Mouse (Mus musculus): ENCODE results near the gene Fyb2. TPM values are rescaled to one million over a fixed set of nuclear protein-coding genes. Genes with fewer than 3 reads are reported as not detected.
"Not testable (repeated sequence)": the region's sequence is repeated elsewhere in the genome, so short reads cannot be mapped to it uniquely, and the experiment has no call there.

Gene Fyb2
- total RNA-seq, 4 experiments from 2014 or later: 0.80 to 1.8 (median 1.0) TPM

DNA sequence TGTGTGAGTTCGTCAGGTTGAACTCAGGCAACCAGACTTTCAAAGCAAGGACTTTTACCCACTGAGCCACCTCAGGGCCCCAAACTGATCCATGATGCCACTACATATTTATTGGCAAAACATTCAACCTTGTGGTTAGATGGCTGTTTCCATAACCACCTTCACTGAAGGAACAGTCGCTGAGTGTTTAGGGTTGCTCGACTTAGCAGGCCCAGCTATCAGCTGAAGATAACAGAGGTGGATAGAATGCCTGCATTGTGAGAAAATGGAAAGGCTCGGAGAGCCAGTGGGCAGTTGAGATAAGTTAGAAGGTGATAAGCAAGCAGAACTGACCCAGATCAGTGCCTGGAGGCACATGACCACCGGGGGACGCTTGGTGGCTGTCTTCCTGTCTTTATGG, 26.3 kb downstream of the Fyb2 start:
- DNase-seq (ENCODE audit: low spot score in 2 of 2): no peak

DNA sequence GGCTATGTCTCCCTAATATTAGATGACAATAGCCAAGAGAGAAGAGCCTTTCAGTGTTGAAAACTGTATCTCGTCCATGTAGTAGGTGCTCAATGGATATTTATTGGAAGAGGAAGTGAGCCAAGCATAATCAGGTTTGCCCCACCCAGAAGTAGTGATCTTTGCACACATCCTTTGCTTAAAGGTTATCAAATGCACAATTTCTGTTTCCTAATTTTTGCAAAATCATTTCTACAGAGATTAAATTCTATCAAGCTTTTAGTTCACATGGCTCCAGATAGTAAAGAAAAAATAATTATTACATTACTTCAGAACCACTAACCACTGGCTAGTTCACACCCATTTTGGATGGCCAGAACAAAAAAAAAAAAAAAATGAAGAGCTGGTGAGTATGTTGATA, 28.6 kb downstream of the Fyb2 start:
- no peak for DNase-seq (ENCODE audit: low spot score in 2 of 2)

DNA sequence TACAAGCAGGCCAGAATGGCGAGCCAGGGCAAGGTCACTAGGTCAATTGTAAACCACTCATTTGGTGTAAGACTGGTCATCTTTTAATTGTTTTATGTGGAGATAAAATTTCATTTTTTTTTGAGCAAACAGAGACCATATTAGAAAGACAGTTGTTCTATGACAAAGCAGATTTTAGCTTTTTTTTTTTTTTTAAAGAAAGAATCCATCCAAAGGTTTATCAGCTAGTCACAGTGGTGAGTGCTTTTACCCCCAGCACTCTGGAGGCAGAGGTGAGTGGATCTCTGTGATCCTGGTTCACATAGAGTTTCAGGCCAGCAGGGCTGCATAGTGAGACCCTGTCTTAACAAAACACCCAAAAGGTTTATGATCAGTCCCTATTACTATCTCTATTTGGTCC, 31.2 kb downstream of the Fyb2 start:
- no peak for DNase-seq (ENCODE audit: low spot score in 2 of 2)

DNA sequence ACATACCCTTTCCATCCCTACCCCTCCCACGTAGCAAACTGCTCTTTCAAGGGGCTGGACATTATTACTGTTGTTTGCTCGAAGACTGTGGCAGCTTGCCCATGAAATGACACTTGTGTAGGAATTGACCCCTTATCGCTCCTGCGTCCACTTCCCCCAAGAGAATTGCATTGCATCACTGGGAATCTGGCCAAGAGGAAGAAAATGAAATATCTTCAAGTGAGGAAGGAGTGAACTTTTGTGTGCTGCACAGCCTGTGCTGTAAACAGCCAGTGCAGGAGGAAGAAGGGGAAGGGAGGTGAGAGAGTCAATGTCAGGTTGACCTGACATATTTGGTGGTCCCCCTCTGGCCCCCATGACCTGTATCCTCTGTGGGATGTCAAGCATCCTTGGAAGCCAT, 35.6 kb downstream of the Fyb2 start:
- no peak for DNase-seq (ENCODE audit: low spot score in 2 of 2)

DNA sequence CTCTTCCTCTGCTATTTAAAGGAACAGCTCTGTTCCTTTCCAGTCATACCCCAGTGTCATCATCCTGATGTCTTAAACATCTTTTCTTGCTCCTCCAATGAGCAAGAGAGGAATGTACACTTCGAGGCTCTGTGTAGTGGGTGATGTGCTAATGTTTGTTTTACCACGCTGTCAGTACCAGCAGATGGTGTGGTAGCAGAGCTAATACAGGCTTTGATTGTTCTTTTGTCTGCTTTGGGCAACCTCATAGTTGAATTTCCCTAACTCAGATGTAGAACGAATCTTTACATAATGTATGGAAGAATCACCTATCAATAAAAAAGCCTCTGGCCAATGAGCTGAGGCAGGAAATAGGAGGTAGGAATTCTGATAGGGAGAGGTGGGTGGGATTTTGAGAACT, 36.0 kb downstream of the Fyb2 start:
- DNase-seq (ENCODE audit: low spot score in 2 of 2): peak in 1 of 2 experiments; percentile 17

DNA sequence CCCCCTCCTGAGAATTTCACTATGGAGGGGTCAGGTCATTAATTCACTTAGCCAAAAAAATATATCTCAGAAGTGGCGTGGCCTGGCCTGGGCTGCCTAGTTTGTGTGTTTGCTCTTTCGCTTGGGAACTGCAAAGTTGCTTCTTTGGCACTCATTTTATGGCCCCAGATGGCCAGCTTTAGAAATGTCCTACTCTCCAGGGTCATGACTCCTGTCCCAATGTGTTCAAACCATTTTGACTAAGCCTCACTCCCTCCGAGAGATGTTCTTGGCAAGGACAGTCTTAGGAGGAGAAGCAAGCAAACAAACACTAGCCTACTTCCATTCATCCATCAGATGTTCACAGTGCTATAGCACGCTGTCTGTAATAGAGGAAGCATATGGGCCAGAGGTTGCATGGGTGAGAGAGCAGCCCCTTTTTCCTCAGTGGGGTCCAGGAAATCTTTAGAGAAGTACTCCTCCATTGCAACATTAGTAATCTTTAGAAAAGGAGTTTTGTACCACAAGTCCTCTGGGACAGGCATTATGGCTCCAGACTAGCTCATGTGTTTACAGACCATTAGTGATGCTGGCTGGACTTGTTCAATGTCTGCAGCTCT, 38.1 kb downstream of the Fyb2 start:
- DNase-seq (ENCODE audit: low spot score in 2 of 2): no peak

DNA sequence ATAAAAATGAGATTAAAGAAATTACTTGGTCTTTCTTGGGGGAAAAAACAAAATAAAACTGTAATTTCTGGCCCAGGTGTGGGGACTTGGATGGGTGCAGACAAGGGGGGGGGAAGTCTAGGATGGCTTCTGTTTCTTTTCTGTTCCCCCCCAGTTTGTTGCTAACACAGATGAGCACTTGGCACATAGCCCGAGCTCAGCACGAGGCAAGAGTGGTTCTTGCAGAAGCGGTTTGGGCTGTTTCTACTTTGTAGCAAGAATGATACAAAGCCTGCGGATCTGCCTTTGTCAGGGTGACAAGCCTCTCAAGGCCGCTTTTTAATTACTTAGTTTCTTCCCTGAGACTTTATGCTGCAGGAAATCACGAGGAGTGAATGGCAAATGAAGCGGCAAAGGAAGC, 43.4 kb downstream of the Fyb2 start:
- DNase-seq (ENCODE audit: low spot score in 2 of 2): no peak

DNA sequence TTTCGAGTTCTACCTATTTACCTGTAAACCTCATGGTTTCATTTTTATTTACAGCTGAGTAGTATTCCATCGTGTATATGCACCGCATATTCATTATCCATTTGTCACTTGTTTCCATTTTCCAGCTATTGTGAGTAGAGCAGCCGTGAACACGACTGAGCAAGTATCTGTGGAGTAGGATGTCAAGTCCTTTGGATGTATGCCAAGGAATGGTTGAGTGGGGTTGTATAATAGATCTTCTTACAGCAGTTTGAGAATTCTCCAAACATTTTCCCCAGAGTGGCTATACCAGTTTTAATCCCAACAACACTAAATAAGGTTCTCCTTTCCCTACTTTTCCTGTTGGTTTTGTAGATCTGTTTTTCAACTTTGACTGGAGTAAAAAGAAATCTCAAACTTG, 48.2 kb downstream of the Fyb2 start:
- no peak for DNase-seq (ENCODE audit: low spot score in 2 of 2)

DNA sequence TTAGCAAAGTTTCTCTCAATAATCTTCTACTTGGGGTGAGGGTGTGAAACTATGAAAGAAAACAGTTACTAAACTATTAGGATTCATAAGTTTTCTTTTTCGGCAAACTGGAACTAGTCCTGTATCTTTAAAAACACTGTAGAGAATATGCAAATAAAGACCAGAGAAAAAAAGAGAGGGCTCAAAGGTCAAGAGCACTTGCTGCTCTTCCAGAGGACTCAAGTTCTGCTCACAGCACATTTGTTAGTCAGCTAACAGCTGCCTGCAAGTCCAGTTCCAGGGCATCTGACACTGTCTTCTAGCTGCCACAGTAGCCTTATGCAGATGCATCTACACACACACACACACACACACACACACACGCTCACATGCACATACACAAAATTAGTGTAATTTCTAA, 59.4 kb downstream of the Fyb2 start:
- DNase-seq (ENCODE audit: low spot score in 2 of 2): no peak

DNA sequence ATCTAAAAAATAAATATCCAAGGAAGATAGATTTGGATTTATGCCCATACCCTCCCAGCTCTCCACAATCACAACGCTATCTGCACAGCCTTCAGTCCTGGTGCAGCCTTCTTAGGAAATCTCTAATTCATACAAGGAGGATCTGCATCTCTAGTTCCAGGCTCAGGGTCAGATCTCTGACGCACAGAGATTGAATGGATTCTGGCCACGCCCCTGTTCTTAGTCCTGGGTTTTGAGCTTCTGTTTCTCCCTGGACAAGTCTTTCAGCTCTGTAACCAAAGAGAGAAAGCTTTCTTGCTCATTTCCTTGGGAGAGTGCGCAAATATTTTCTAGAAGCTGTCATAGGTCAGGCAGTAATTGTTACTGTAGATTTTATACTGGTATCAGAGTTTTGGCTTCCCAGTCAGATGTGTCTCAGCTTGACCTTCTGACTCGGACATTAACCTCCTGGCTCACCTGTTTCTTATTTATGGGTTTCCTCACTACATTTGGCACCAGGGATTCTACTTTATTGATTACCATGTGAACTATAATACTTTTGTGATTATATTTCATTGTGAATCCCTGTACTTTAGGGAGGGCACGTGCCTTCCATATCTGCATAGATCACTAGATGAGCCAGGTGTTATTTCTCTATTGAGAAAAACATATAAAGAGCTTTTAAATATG, 62.0 kb downstream of the Fyb2 start:
- DNase-seq (ENCODE audit: low spot score in 2 of 2): no peak

DNA sequence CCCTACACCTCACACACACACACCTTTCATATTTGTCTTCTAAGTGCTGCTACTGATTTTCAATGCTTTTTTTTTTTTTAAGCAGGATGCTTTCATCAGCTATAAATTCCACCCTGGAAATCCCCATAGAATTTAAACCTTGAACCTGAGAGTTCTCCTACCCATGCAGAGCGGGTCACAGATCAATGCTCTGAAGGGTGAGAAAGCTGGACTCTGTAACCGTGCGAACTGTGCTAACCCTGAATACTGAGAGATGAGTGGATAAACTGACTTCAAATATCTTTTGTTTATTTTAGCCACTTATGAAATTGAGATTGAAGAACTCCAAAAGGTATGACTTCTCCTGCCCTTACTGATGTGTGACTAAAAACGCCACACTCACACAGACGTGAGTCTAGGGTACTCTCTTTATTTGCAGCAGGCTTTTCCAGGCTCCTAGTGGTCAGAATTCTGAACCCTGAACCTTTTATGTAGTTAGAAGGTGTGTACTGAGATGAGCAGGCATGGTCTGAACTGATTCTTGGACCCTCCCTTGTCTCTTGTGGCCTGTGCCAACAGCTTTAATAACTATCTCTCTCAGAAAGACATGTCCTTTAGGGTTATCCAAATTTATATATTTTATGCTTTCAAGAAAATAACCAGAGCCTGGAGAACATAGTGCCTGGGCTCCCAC, 72.8 kb downstream of the Fyb2 start:
- DNase-seq (ENCODE audit: low spot score in 2 of 2): no peak

DNA sequence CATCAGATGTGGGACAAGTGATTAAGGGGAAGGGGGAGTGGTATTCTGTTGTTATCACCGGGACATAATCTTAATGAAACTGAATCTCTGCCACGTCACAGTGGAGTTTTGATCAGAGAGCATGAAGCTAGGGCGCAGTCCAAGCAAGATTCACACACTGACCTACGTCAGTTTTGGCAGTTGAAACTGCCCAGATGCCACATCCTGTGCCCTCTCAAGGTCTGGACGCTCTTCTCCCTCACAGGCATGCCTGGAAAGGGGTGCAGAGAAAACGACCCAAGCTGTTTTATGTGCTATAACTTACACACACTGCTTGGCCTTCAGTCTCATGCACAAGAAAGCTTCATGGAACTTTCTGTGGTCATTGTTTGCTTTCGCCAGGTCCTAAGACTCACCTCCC, 74.4 kb downstream of the Fyb2 start:
- DNase-seq (ENCODE audit: low spot score in 2 of 2): no peak

DNA sequence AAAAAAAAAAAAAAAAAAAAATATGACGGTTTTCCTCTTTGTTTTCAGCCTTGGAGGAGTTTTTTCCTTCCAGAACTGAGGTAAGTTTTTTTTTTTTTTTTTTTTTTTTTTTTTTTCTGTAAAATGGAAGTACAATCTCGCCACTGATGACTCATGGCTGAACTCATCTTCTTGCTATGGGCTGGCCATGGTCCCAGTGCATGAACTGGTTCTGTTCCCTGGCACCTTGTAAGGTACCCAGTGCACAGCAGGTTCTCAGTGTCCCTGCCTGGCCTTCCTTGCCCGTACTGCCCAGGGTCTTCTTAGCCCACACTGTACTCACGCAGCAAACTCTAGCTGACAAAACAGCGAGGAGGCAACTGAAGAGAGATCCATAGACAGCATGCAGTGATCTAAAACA, 74.8 kb downstream of the Fyb2 start:
- no peak for DNase-seq (ENCODE audit: low spot score in 2 of 2)

DNA sequence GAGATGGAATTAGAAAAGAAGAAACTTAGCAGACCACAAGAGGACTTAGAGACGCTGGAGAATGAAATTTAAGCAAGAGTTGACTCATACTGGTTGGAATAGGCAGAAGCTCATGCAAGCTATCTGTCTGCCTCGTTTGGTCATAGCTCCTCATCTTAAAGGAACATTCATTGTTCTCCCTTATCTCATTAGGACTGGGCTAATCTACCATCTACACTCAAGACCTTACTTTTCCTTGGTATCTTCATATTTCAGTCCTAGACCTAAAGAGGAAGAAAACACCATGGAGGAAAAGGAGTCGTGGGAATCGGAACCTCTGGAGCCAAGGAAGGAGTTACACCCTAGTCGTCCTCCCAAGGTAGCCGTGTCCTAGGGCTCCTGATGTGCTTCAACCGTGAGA, 75.5 kb downstream of the Fyb2 start:
- no peak for DNase-seq (ENCODE audit: low spot score in 2 of 2)

DNA sequence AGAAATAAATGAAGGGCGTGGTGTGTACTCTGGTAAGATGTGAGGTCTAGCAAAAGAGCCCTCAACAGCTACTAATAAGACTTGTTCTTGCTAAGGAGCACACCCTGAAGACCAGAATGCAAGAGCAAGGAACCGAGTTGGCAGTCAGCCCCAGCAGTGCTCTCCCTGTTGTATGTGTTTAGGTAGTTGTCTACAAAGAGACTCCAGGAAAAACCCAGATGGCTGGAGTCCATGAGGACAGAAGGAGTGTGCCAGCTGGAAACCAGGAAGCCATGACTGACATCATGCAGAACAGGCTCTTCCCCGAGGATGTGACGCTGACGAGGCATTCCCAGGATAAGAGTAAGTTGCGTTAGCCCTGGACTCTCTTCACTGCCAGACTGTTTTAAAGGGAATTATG, 76.8 kb downstream of the Fyb2 start:
- peak in 1 of 2 experiments; percentile 39 for DNase-seq (ENCODE audit: low spot score in 2 of 2)

DNA sequence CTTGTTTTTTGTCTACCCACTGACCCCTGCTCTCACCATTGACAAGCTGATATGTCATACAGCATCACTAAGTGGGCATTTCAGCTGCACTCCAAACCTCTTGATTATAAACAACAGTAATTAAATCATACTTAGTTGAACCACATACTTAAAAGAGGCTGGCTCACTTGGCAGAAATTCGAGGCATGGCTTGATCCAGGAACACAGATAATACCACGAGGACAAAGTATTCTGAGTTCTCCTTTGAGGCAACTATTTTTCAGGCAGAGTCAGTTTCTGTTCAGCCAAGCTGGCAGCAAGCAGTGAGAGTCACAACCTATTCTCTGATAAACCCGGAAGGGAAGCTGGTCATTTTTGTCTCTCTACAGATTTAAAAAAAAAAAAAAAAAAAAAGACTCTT, 77.4 kb downstream of the Fyb2 start:
- no peak for DNase-seq (ENCODE audit: low spot score in 2 of 2)

DNA sequence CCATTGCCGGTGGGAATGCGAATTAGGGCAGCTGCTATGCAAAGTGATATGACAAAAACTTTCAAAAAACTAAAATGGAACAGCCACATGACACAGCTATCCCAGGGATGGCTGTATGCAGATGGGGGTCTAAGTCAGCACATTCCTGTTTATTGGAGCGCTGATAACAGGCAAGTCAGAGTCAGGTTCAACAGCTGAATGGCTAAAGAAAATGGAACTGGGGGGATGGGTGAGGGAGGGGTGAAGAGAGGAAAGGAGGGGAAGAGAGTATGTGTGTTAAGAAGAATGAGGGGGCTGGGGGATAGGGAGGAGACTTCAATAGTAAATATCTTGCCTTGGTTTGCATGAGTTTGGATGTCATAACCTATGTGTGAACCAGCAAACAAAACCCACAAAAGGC, 79.0 kb downstream of the Fyb2 start:
- no peak for DNase-seq (ENCODE audit: low spot score in 2 of 2)

DNA sequence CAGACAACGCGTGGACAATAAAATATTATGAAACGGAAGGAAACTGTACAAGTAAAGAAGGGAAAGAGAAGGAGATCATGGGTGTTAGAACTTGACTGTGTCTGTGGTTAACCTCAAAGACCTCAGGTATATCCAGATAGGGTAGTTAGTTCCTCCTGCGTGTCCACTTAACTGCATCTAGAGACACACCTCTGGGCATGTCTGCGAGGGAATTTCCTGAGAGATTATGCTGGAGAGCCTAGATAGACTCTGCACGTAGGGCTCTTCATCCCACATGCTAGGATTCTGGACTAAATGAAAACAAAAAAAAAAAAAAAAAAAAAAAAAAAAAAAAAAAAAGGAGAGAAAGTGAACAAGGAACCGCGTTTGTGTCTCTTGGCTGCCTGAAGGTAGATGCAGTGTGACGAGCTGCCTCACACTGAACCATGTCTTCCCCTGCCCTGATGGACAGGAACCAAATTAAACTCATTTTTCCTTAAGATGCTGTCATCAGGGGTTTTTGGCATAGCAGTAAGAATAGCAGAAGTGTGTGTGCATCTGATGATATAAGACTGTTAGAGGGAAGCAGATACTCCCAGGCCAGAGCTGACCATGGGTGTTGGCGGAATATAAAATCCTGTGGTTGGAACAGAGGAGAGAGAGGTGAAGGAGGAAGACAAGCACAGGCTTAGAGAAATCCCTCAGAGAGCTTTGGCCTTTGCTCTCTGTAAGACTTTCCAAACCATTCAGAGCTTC, 80.1 kb downstream of the Fyb2 start:
- DNase-seq (ENCODE audit: low spot score in 2 of 2): no peak

DNA sequence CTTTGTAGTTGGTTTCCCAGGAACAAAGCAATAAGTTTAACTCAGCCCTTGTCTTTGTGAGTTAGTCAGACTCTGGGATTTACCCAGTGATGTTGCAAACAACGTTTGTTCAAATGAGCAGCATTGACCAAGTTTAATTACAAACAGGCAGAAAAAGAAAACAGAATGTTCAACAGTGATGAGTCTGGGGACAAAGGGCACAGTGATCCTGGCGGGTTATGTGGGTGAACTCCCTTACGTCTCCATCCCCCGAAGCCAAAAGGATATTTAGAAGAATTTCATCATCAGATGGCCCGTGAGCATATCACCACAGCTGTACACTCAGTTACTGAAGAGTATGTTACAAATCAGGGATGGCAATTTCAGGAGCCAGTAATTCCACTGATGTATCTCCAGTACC, 86.4 kb downstream of the Fyb2 start:
- DNase-seq (ENCODE audit: low spot score in 2 of 2): no peak

DNA sequence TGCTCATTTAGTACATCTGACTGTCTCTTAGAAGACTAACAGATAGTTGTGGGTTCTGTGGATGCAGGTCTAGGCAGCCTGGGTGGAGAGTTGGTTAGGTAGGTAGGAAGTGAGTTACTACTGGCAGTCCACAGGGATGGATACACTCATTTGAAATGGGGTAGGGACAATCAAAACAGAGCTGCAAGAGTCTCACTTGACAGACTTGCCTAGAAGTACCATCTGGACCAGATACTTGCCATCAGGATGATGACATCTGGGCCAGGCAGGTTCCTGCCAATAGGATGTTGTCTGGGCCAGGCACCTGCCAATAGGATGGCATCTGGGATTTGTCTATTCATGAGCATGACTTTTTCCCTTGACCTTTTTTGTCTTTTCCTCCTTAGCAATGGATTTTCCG, 88.5 kb downstream of the Fyb2 start:
- no peak for DNase-seq (ENCODE audit: low spot score in 2 of 2)

DNA sequence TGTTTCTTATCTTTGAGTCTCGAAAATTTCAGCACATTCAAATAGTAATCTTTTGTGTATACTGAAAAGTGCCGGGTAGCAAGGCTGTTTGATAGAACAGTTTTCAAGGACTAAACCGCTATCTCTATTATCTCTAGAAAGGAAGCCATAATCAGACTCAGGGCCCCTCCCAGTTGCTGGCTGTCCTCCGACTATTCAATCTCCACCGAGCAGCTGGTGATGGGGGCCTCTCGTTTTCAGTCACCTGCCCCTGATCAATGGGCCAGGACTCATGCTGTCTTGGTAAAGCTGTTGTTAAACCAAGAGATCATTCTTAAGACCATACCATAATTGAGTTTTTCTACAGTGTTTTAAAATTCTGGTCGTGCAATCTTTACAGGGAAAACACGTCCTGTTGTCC, 90.9 kb downstream of the Fyb2 start:
- DNase-seq (ENCODE audit: low spot score in 2 of 2): no peak

DNA sequence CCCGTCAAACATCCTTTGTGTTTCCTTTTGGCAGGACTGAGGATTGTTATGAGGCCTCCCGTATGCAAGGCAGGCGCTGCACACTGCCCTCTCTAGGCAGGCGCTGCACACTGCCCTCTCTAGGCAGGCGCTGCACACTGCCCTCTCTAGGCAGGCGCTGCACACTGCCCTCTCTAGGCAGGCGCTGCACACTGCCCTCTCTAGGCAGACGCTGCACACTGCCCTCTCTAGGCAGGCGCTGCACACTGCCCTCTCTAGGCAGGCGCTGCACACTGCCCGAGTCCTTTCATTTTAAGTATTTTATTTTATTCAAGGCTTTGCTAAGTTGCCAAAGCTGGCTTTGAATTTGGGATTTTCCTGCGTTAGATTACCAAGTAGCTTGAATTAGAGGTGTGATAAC, 91.4 kb downstream of the Fyb2 start:
- DNase-seq (ENCODE audit: low spot score in 2 of 2): not testable (repeated sequence)
